Mouse (Mus musculus) stomach, postnatal 0 days (tissue): ENCODE data around the gene Mpv17.

Source experiments
- CTCF ChIP-seq: IDR thresholded peaks from 2 replicates; pipeline ENCODE4 v1.5.1; 2016; ENCODE audit warnings: antibody characterized with exemption, low read depth, mild to moderate bottlenecking, moderate library complexity
- EP300 ChIP-seq: optimal IDR thresholded peaks from 2 replicates; pipeline ENCODE3; 2016; ENCODE audit warnings: antibody characterized with exemption

GRCm38 (mm10) chr5:31093151-31094041 lies 60.7 kb downstream of the Mpv17 start:
- TF ChIP-seq CTCF: no peak
- TF ChIP-seq EP300: no peak
